Mouse (Mus musculus) midbrain, embryonic 12.5 days (tissue): ENCODE data around the gene Gnl1. TPM values are rescaled to one million over a fixed set of nuclear protein-coding genes. Genes with fewer than 3 reads are reported as not detected.
A peak's percentile ranks its signal among the peaks of the same experiment; 100 is the strongest.

Experiments used
- ATAC-seq: fragments of 200-750 bp; cut with Nextera tagmentation; 2 replicates; pipeline ENCODE4 v1.8.0; 2017; ENCODE audit warnings: low read depth, moderate TSS enrichment, moderate library complexity; ENCODE audit not compliant: low FRiP score
- H3K27ac ChIP-seq: fragments of 300-500 bp; sonication (generic); replicated peaks from 2 replicates; pipeline ENCODE4 v1.5.1; 2016; ENCODE audit warnings: mild to moderate bottlenecking
- H3K27me3 ChIP-seq: fragments of 300-500 bp; sonication (generic); 2 replicates; pipeline ENCODE4 v1.6.1; 2016; ENCODE audit warnings: mild to moderate bottlenecking
- H3K36me3 ChIP-seq: fragments of 300-500 bp; sonication (generic); 2 replicates; pipeline ENCODE4 v1.6.1; 2016
- H3K4me1 ChIP-seq: fragments of 300-500 bp; sonication (generic); 2 replicates; pipeline ENCODE4 v1.6.1; 2016
- H3K4me2 ChIP-seq: fragments of 300-500 bp; sonication (generic); replicated peaks from 2 replicates; pipeline ENCODE4 v1.6.1; 2016; ENCODE audit warnings: mild to moderate bottlenecking, moderate library complexity
- H3K4me3 ChIP-seq: fragments of 300-500 bp; sonication (generic); 2 replicates; pipeline ENCODE4 v1.5.1; 2016; ENCODE audit warnings: mild to moderate bottlenecking
- H3K9ac ChIP-seq: fragments of 300-500 bp; sonication (generic); replicated peaks from 2 replicates; pipeline ENCODE4 v1.6.1; 2016; ENCODE audit warnings: mild to moderate bottlenecking, moderate library complexity
- H3K9me3 ChIP-seq: fragments of 300-500 bp; sonication (generic); 2 replicates; pipeline ENCODE4 v1.6.1; 2016; ENCODE audit warnings: mild to moderate bottlenecking
- WGBS: fragments of 180-500 bp; shearing (Covaris S2); methylation state at CpG from one replicate; pipeline ENCODE4 v1.1.7; 2016; 5-methylcytosine and 5-hydroxymethylcytosine counted together
- polyA plus RNA-seq: library from polyadenylated mRNA; unstranded; fragments of >200 nt; fragmentation: Nextera tagmentation; extraction: Ambion mirVana; gene quantifications from 2 replicates; pipeline ENCODE4 v1.2.1, GENCODE M21; 2016

The Gnl1 gene
- polyA plus RNA-seq, 1 experiment from 2014 or later: 48.5 TPM

- 96% methylated on average over 2 of the region's 2 CpGs for WGBS
- Histone ChIP-seq H3K4me1 (peaks cover 16% of the 10 kb centered on the region), H3K4me2 (no peak overlapping the region), H3K4me3 (no peak overlapping the region), H3K36me3 (peaks cover 38% of the 10 kb centered on the region), H3K27ac (no peak overlapping the region), H3K9ac (no peak overlapping the region), H3K27me3 (no peaks in the 10 kb centered on the region), H3K9me3 (no peaks in the 10 kb centered on the region)
- no peak for ATAC-seq
Observed at GRCm38 (mm10) chr17:35967621-35968020, 12.0 kb upstream of the Gnl1 start.

GRCm38 (mm10) chr17:35969418-35970389, 9.9 kb upstream of the Gnl1 start, which contains the start of gene Abcf1:
Gene Abcf1, minus strand, starts transcription at chr17:35969761.
- Histone ChIP-seq H3K27me3 (no peaks in the 10 kb centered on the region), H3K27ac (peak within 1 kb of the TSS; percentile 60), H3K36me3 (peaks cover 33% of the 10 kb centered on the region), H3K4me3 (peak within 1 kb of the TSS; percentile 86), H3K9me3 (no peaks in the 10 kb centered on the region), H3K4me2 (peak within 1 kb of the TSS; percentile 75), H3K9ac (peak within 1 kb of the TSS; percentile 82), H3K4me1 (peaks cover 16% of the 10 kb centered on the region)
- under 1% methylated on average over 68 of the region's 68 CpGs for WGBS
- peak; percentile 98 for ATAC-seq

GRCm38 (mm10) chr17:35972131-35972530, 7.5 kb upstream of the Gnl1 start:
- Histone ChIP-seq H3K9me3 (no peaks in the 10 kb centered on the region), H3K9ac (no peak overlapping the region), H3K27me3 (no peaks in the 10 kb centered on the region), H3K4me3 (no peak overlapping the region), H3K4me2 (no peak overlapping the region), H3K27ac (no peak overlapping the region), H3K36me3 (peaks cover 30% of the 10 kb centered on the region), H3K4me1 (peaks cover 16% of the 10 kb centered on the region)
- ATAC-seq: no peak
- WGBS: 78% methylated on average over 1 of the region's 1 CpGs

GRCm38 (mm10) chr17:35978811-35979400, 745 bp upstream of the Gnl1 start:
- H3K4me1 ChIP-seq: peaks cover 21% of the 10 kb centered on the region
- no peaks in the 10 kb centered on the region for H3K27me3 ChIP-seq
- no peaks in the 10 kb centered on the region for H3K9me3 ChIP-seq
- H3K4me3 ChIP-seq: peak overlapping the region; percentile 94
- under 1% methylated on average over 41 of the region's 41 CpGs for WGBS
- H3K9ac ChIP-seq: peak overlapping the region; percentile 74
- H3K27ac ChIP-seq: peak overlapping the region; percentile 94
- H3K36me3 ChIP-seq: peaks cover 41% of the 10 kb centered on the region
- ATAC-seq: peak; percentile 86
- H3K4me2 ChIP-seq: peak overlapping the region; percentile 84

GRCm38 (mm10) chr17:35980363-35980754, 708 bp downstream of the Gnl1 start:
- Histone ChIP-seq H3K27me3 (no peaks in the 10 kb centered on the region), H3K9ac (peak overlapping the region; percentile 74), H3K4me2 (peak overlapping the region; percentile 84), H3K4me3 (peak overlapping the region; percentile 94), H3K9me3 (no peaks in the 10 kb centered on the region), H3K36me3 (peaks cover 41% of the 10 kb centered on the region), H3K27ac (peak overlapping the region; percentile 94), H3K4me1 (peaks cover 21% of the 10 kb centered on the region)
- ATAC-seq: peak; percentile 47
- under 1% methylated on average over 27 of the region's 29 CpGs for WGBS

- no peaks in the 10 kb centered on the region for H3K9me3 ChIP-seq
- H3K36me3 ChIP-seq: peaks cover 43% of the 10 kb centered on the region
- no peak overlapping the region for H3K27ac ChIP-seq
- no peak overlapping the region for H3K4me2 ChIP-seq
- ATAC-seq: no peak
- H3K27me3 ChIP-seq: no peaks in the 10 kb centered on the region
- no peak overlapping the region for H3K4me3 ChIP-seq
- H3K4me1 ChIP-seq: peaks cover 21% of the 10 kb centered on the region
- 89% methylated on average over 9 of the region's 9 CpGs for whole genome bisulfite sequencing
- 0 out of 2 replicates have a peak overlapping the region, but pooled peaks have one; percentile 6 for H3K9ac ChIP-seq
Observed at GRCm38 (mm10) chr17:35981776-35982175, 2.1 kb downstream of the Gnl1 start.

- ATAC-seq: no peak
- Histone ChIP-seq H3K9me3 (no peaks in the 10 kb centered on the region), H3K4me2 (no peak overlapping the region), H3K4me1 (peaks cover 15% of the 10 kb centered on the region), H3K9ac (no peak overlapping the region), H3K36me3 (peaks cover 29% of the 10 kb centered on the region), H3K27me3 (no peaks in the 10 kb centered on the region), H3K27ac (no peak overlapping the region), H3K4me3 (no peak overlapping the region)
- WGBS: 56% methylated on average over 10 of the region's 10 CpGs
Observed at GRCm38 (mm10) chr17:35991781-35992180, 12.1 kb downstream of the Gnl1 start.

- Histone ChIP-seq H3K9ac (no peak overlapping the region), H3K36me3 (peaks cover 10% of the 10 kb centered on the region), H3K4me1 (peaks cover 24% of the 10 kb centered on the region), H3K27me3 (no peaks in the 10 kb centered on the region), H3K9me3 (no peaks in the 10 kb centered on the region), H3K4me3 (peak overlapping the region; percentile 66; the same call in 1 of the 2 replicates), H3K27ac (no peak overlapping the region), H3K4me2 (peak overlapping the region; percentile 56)
- peak; percentile 75 for ATAC-seq
- WGBS: 9% methylated on average over 17 of the region's 17 CpGs
Observed at GRCm38 (mm10) chr17:35993675-35994074, 14.0 kb downstream of the Gnl1 start.

- Histone ChIP-seq H3K4me1 (peaks cover 24% of the 10 kb centered on the region), H3K36me3 (peaks cover 4% of the 10 kb centered on the region; the same call in 1 of the 2 replicates), H3K4me2 (peak overlapping the region; percentile 56), H3K9ac (peak overlapping the region; percentile 69), H3K27me3 (no peaks in the 10 kb centered on the region), H3K9me3 (no peaks in the 10 kb centered on the region), H3K4me3 (peak overlapping the region; percentile 66), H3K27ac (peak overlapping the region; percentile 70)
- peak; percentile 62 for ATAC-seq
- 4% methylated on average over 31 of the region's 31 CpGs for WGBS
Observed at GRCm38 (mm10) chr17:35994175-35994878, 14.7 kb downstream of the Gnl1 start.

GRCm38 (mm10) chr17:35994879-35995240, 15.2 kb downstream of the Gnl1 start:
- Histone ChIP-seq H3K9me3 (no peaks in the 10 kb centered on the region), H3K27me3 (no peaks in the 10 kb centered on the region), H3K36me3 (no peaks in the 10 kb centered on the region; the same call in 1 of the 2 replicates), H3K4me2 (peak overlapping the region; percentile 56), H3K4me3 (peak overlapping the region; percentile 66), H3K4me1 (peaks cover 24% of the 10 kb centered on the region), H3K9ac (peak overlapping the region; percentile 69), H3K27ac (peak overlapping the region; percentile 70; the same call in 1 of the 2 replicates)
- ATAC-seq: no peak
- 1% methylated on average over 14 of the region's 14 CpGs for WGBS

GRCm38 (mm10) chr17:35996949-35997348, 17.3 kb downstream of the Gnl1 start:
- Histone ChIP-seq H3K4me1 (peaks cover 24% of the 10 kb centered on the region), H3K36me3 (no peaks in the 10 kb centered on the region), H3K9me3 (no peaks in the 10 kb centered on the region), H3K4me2 (no peak overlapping the region), H3K9ac (no peak overlapping the region), H3K27ac (no peak overlapping the region), H3K27me3 (no peaks in the 10 kb centered on the region), H3K4me3 (no peak overlapping the region)
- 2% methylated on average over 11 of the region's 11 CpGs for WGBS
- peak; percentile 71 for ATAC-seq
